Mouse (Mus musculus): ENCODE measurements around the gene Olfr690.

DNA sequence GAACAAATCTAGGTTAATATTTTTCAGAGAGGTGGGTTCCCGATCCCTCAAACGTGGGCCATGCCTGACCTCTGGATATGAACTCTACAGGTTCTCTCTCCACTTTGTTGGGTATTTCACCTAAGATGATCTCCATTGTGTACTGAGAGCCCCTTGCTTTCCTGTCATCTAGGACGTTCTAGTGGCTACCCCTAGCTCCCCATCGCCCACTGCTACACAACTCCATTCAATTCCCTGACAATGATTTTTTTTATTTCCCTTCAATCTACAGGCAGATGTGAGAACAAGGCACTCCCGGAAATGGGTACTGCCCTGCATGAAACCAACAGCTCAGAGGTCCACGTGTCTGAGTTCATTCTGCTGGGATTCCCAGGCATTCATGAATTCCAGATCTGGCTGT lies 46.1 kb downstream of the Olfr690 start, which contains the start of gene Olfr688:
- no peak for TF ChIP-seq POLR2A (IDR thresholded peaks at IDR 0.05; ENCODE audit: insufficient read depth, low read depth, low read length)
- TF ChIP-seq CTCF (IDR thresholded peaks at IDR 0.05; ENCODE audit: insufficient read depth, low read depth, low read length): no peak

All from olfactory bulb, adult 2 months (tissue).